Comparison of ENCODE assay signal across 34 mouse cellular contexts in genomic region chr9:30575531-30575930, GRCm38 (mm10).
"Had no signal": no experiment of that assay in that cellular context is flagged by ENCODE, and none has a peak within 500 bp of the region (broad histone marks: within the 10 kb centered on the region; RNA-seq: fewer than 3 reads in every experiment).

No protein-coding gene starts in this region.

- H3K27ac ChIP-seq: hindbrain, embryonic 10.5 days; hindbrain, embryonic 12.5 days; hindbrain, embryonic 13.5 days; hindbrain, embryonic 14.5 days; hindbrain, embryonic 15.5 days; hindbrain, postnatal 0 days; intestine, embryonic 15.5 days; kidney, embryonic 15.5 days; kidney, postnatal 0 days; layer of hippocampus, adult 2 months; left cerebral cortex, adult 2 months had no signal

- H3K9ac ChIP-seq: heart, embryonic 12.5 days; heart, embryonic 13.5 days; heart, embryonic 15.5 days; hindbrain, embryonic 12.5 days; hindbrain, embryonic 13.5 days; hindbrain, embryonic 14.5 days; hindbrain, embryonic 15.5 days; intestine, embryonic 15.5 days; kidney, embryonic 15.5 days had no signal

- H3K36me3 ChIP-seq: heart, embryonic 12.5 days; heart, embryonic 13.5 days; heart, embryonic 15.5 days; hindbrain, embryonic 10.5 days; hindbrain, embryonic 12.5 days; hindbrain, embryonic 13.5 days; hindbrain, embryonic 15.5 days; intestine, embryonic 15.5 days; kidney, embryonic 15.5 days had no signal

- H3K4me2 ChIP-seq: heart, embryonic 12.5 days; heart, embryonic 13.5 days; heart, embryonic 15.5 days; hindbrain, embryonic 12.5 days; hindbrain, embryonic 13.5 days; hindbrain, embryonic 14.5 days; hindbrain, embryonic 15.5 days; intestine, embryonic 15.5 days; kidney, embryonic 15.5 days had no signal

- ATAC-seq: hindbrain, embryonic 16.5 days; hindbrain, postnatal 0 days; inflammation-experienced regulatory T-cells, adult 6 months; intestine, embryonic 15.5 days; intestine, embryonic 16.5 days; intestine, postnatal 0 days had no signal

- H3K27me3 ChIP-seq: heart, embryonic 12.5 days; heart, embryonic 13.5 days; heart, embryonic 15.5 days; hindbrain, embryonic 12.5 days; hindbrain, embryonic 13.5 days; hindbrain, embryonic 15.5 days; intestine, embryonic 15.5 days; kidney, embryonic 15.5 days had no signal

- H3K4me1 ChIP-seq: hindbrain, embryonic 15.5 days; intestine, embryonic 15.5 days; kidney, embryonic 15.5 days had no signal

- H3K4me3 ChIP-seq: heart, embryonic 12.5 days; heart, embryonic 13.5 days; heart, embryonic 15.5 days; hindbrain, embryonic 10.5 days; hindbrain, embryonic 12.5 days; hindbrain, embryonic 13.5 days; hindbrain, embryonic 15.5 days; intestine, embryonic 15.5 days; kidney, embryonic 15.5 days; layer of hippocampus, adult 2 months; left cerebral cortex, adult 2 months had no signal

- DNase-seq: heart, postnatal 10 days; heart, postnatal 14 days; heart, postnatal 36 days; heart, postnatal 4 days; kidney, adult 11 months; kidney, adult 18-20 months; kidney, adult 2 months; kidney, adult 8-10 months; kidney, adult 9 months; kidney, postnatal 10 days; kidney, postnatal 14 days; kidney, postnatal 25 days; kidney, postnatal 36 days; kidney, postnatal 4 days; layer of hippocampus, adult 9-11 months; layer of hippocampus, postnatal 36 days had no signal

- H3K9me3 ChIP-seq: heart, embryonic 12.5 days; heart, embryonic 13.5 days; heart, embryonic 15.5 days; hindbrain, embryonic 10.5 days; hindbrain, embryonic 12.5 days; hindbrain, embryonic 13.5 days; hindbrain, embryonic 15.5 days; intestine, embryonic 15.5 days; kidney, embryonic 15.5 days had no signal
